Mouse (Mus musculus): Measurements from ENCODE around the gene Cth.

The Cth gene

GRCm38 (mm10) chr3:157908166-157908565 lies 16.7 kb downstream of the Cth start:
- no peak for DNase-seq

GRCm38 (mm10) chr3:157901721-157902120 lies 23.2 kb downstream of the Cth start:
- no peak for DNase-seq

GRCm38 (mm10) chr3:157899986-157900385 lies 24.9 kb downstream of the Cth start:
- DNase-seq: no peak

- no peak for DNase-seq
Observed at GRCm38 (mm10) chr3:157897645-157898044, 27.2 kb downstream of the Cth start.

- no peak for DNase-seq
Observed at GRCm38 (mm10) chr3:157891819-157892218, 33.1 kb downstream of the Cth start.

GRCm38 (mm10) chr3:157884081-157884643 lies 40.7 kb downstream of the Cth start:
- DNase-seq: peak; percentile 22

GRCm38 (mm10) chr3:157883085-157883484 lies 41.8 kb downstream of the Cth start:
- no peak for DNase-seq

- no peak for DNase-seq
Observed at GRCm38 (mm10) chr3:157881992-157882391, 42.9 kb downstream of the Cth start.

GRCm38 (mm10) chr3:157880983-157881382 lies 43.9 kb downstream of the Cth start:
- no peak for DNase-seq

- no peak for DNase-seq
Observed at GRCm38 (mm10) chr3:157877847-157878246, 47.0 kb downstream of the Cth start.

GRCm38 (mm10) chr3:157876439-157877156 lies 48.3 kb downstream of the Cth start:
- peak; percentile 58 for DNase-seq

GRCm38 (mm10) chr3:157872897-157873296 lies 52.0 kb downstream of the Cth start:
- DNase-seq: no peak

- DNase-seq: no peak
Observed at GRCm38 (mm10) chr3:157867836-157868235, 57.0 kb downstream of the Cth start.

- no peak for DNase-seq
Observed at GRCm38 (mm10) chr3:157866251-157866650, 58.6 kb downstream of the Cth start.

GRCm38 (mm10) chr3:157865848-157866247 lies 59.0 kb downstream of the Cth start:
- no peak for DNase-seq

- no peak for DNase-seq
Observed at GRCm38 (mm10) chr3:157865431-157865830, 59.4 kb downstream of the Cth start.

- DNase-seq: no peak
Observed at GRCm38 (mm10) chr3:157852806-157853205, 72.1 kb downstream of the Cth start.

- DNase-seq: no peak
Observed at GRCm38 (mm10) chr3:157848503-157848902, 76.4 kb downstream of the Cth start.

- no peak for DNase-seq
Observed at GRCm38 (mm10) chr3:157847338-157848284, 77.3 kb downstream of the Cth start.
